Mouse (Mus musculus) gastrocnemius, adult 18-20 months (tissue): ENCODE results near the gene Dmgdh. TPM values are rescaled to one million over a fixed set of nuclear protein-coding genes. Genes with fewer than 3 reads are reported as not detected.
A peak's percentile ranks its signal among the peaks of the same experiment; 100 is the strongest.

Experiments
- DNase-seq: peaks from one replicate; pipeline ENCODE4 v3.0.0; 2021; ENCODE audit warnings: low spot score
- microRNA-seq: library from miRNA; unstranded; fragments of <30 nt; microRNA quantifications from one replicate; pipeline ENCODE4 v1.2.0, GENCODE M21; 2021
- total RNA-seq, 2 experiments: library from RNA; stranded (reverse); gene quantifications; 2 replicates each; pipeline ENCODE4 v1.2.3; 2021

Dmgdh gene
- total RNA-seq, 2 experiments from 2014 or later, result 0.14 TPM; not detected in 1

GRCm38 (mm10) chr13:93771588-93772278 lies 97.5 kb downstream of the Dmgdh start, which contains the start of gene Arsb:
Gene Arsb, plus strand, starts transcription at chr13:93771630.
- peak; percentile 84 for DNase-seq

DNA sequence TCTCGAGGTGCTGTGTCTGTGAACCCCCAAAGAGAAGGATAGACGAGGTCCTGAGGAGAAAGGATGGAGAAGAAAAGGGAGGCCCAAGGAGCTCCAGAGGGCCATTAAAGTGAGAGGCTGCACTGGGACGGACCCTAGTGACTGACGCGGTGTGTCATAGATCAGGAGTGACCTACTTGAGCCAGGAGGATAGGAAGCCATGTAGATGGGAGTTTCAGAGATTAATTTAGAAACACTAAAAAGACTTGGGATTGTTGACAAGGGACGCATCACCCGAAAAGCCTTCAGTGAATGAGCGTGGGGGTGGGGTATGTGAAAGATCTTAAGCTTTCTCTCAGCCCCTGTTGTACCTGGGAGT lies 98.0 kb downstream of the Dmgdh start:
- no peak for DNase-seq

DNA sequence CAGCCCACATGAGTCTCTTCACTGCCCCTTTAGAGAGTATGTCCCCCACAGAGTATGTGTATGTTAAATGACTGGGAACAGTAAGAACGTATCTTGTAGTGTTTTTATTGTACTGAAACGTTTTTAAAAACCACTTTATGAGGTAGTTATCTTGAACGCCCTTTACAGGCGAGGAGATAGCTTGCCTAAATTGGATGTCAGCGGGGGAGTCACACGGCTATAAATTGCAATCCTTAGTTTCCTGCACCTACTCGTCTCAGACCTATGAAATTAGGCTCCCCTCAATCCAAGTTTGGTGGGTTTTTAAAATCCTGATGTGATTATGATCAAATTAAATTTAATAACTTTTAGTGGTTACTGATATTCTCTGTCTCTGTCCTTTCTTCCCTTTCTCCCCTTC lies 98.6 kb downstream of the Dmgdh start:
- DNase-seq, result no peak

- DNase-seq, result no peak
Measured at GRCm38 (mm10) chr13:93773704-93774315, 99.6 kb downstream of the Dmgdh start.

GRCm38 (mm10) chr13:93782823-93783222 lies 108.6 kb downstream of the Dmgdh start:
- no peak for DNase-seq

- DNase-seq, result no peak
Measured at GRCm38 (mm10) chr13:93785329-93785728, 111.1 kb downstream of the Dmgdh start.

DNA sequence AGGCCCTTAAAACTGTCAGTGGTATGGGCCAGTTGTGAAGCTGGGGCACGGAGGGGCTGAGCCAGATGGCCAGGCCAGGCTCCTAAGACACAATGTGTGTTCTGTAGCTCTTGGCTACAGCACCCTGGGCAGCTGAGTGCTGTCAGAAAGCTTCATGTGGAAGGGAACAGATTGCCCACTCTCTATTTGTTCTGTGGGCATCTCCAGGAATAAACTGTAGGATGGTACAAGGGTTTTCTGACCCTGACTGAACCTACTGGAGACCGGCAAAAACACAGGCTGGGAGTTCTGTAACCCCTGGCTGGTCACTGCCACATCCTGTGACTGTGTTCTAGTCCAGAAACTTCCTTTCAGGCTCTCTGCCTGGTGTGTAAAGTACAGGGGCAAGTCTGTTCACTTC lies 111.8 kb downstream of the Dmgdh start:
- no peak for DNase-seq

DNA sequence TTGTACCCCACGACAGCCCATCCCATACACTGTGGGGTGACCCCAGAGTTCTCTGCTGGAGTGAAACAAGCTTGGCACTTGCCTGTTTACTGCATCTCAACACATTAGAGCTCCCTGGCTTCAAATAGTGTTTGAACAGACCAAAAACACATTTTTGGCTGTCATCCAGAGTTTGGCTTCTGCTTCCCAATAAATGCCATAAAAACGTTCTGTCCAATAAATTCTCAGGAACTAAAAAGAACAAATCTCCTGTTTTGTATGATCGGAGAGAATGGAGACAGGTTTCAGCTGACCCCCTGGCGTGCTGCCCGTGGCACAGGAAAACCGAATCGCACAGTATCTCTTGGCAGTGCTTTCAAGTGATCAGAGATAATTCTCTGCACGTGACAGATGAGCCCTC lies 113.4 kb downstream of the Dmgdh start:
- DNase-seq, result no peak

DNA sequence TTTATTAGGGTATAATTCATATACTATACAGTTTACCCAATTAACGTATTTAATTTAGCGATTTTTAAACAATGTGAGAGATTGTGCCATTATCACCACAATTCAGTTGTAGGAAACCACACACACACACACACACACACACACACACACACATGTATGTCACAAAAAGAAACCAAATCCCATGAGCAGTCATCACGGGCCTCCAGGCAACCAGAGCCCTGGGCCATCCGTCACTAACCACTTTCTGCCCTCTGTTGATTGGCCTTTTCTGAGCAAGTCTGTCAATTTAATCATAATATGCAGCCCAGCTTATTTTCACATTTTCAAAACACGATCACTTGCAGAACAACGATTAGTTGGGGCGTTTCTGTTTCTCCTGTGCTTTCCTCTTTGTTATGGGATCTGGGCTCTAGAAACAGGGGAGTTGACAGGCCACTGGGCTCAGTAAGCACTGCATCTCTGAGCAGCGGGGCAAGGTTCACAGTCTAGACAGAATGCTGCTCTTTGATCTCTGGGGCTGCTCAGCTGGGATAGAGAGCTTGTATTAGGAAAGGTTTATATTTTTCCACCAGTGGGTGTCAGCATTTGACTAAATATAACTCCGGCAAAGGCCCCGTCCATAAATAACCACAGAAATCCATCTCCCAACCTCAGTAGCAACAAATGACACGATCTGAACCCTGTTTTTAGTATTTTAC lies 118.9 kb downstream of the Dmgdh start:
- peak; percentile 63 for DNase-seq

DNA sequence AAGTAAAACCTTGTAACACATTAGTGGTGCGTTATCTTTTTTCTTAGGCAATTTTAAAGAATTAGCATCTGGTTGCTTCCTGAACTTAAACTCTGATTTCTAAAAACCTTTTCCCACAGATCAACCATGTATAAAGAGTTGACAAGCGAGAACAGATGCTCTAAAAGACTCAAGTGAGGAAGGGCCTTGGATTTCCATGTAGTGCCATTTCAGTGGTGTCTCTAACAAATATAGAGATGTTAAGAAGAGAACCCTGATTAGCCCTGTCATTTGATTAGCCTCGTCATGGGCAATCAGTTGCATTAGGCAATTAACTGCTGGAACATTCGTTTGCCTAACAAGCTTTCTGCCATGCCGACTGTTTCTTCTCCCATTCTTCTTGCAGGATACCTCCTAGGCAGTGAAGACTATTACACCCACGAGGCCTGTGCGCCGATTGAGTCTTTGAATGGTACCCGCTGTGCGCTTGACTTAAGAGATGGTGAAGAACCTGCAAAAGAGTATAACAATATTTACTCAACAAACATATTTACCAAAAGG lies 119.5 kb downstream of the Dmgdh start:
- DNase-seq, result no peak

- no peak for DNase-seq
Measured at GRCm38 (mm10) chr13:93797011-93797600, 122.9 kb downstream of the Dmgdh start.

Small RNAs within 50 kb of the gene (microRNA-seq; reads per million reads assigned to microRNA genes)
- not detected for gene Mir5624

Other genes with a start within 250 kb of the Dmgdh start
- 10 to 100 TPM; 26.4 to 30.7 TPM for gene Jmy, start 174.6 kb upstream of the Dmgdh start, total RNA-seq
- gene Bhmt, start 36.5 kb upstream of the Dmgdh start, total RNA-seq, result under 1 TPM in 1 of 2 experiments, not detected in 1; 0.45 TPM
- under 1 TPM in 1 of 2 experiments, not detected in 1; 0.12 TPM for gene Bhmt2, start 131 bp upstream of the Dmgdh start, total RNA-seq
- 1 to 10 TPM; 2.7 to 3.0 TPM for gene Arsb, start 97.2 kb downstream of the Dmgdh start, total RNA-seq